Mouse (Mus musculus): ENCODE results near the gene AC170998.1.

Gene AC170998.1

GRCm38 (mm10) chr17:28735317-28736105 is 9.6 kb downstream of the AC170998.1 start:
- H3K27me3 ChIP-seq (ENCODE audit: insufficient read depth, low read length) = no peaks in the 10 kb centered on the region
- no peak for TF ChIP-seq CTCF (conservative IDR thresholded peaks at IDR 0.05; ENCODE audit: low read length)
- no peak for TF ChIP-seq NANOG (IDR thresholded peaks at IDR 0.05; ENCODE audit: borderline replicate concordance, low read length)
- TF ChIP-seq POU5F1 (IDR thresholded peaks at IDR 0.05; ENCODE audit: borderline replicate concordance, low read length) = no peak
- H3K4me3 ChIP-seq (replicated peaks; ENCODE audit: low read length) = no peak overlapping the region
- H3K36me3 ChIP-seq (ENCODE audit: insufficient read depth, low read length) = peaks cover 94% of the 10 kb centered on the region
- H3K9me3 ChIP-seq (ENCODE audit: low read length) = no peaks in the 10 kb centered on the region
- peaks cover 23% of the 10 kb centered on the region for H3K4me1 ChIP-seq (replicated peaks; ENCODE audit: low read depth, low read length)

- Histone ChIP-seq H3K27me3 (ENCODE audit: insufficient read depth, low read length) (no peaks in the 10 kb centered on the region), H3K36me3 (ENCODE audit: insufficient read depth, low read length) (peaks cover 94% of the 10 kb centered on the region), H3K9me3 (ENCODE audit: low read length) (no peaks in the 10 kb centered on the region), H3K4me3 (replicated peaks; ENCODE audit: low read length) (no peak overlapping the region), H3K4me1 (replicated peaks; ENCODE audit: low read depth, low read length) (peaks cover 23% of the 10 kb centered on the region)
- TF ChIP-seq NANOG (IDR thresholded peaks at IDR 0.05; ENCODE audit: borderline replicate concordance, low read length) (no peak), CTCF (conservative IDR thresholded peaks at IDR 0.05; ENCODE audit: low read length) (no peak), POU5F1 (IDR thresholded peaks at IDR 0.05; ENCODE audit: borderline replicate concordance, low read length) (no peak)
Measured at GRCm38 (mm10) chr17:28736486-28736885, 10.6 kb downstream of the AC170998.1 start.

GRCm38 (mm10) chr17:28737973-28738372 is 12.1 kb downstream of the AC170998.1 start:
- Histone ChIP-seq H3K9me3 (ENCODE audit: low read length) (no peaks in the 10 kb centered on the region), H3K4me1 (replicated peaks; ENCODE audit: low read depth, low read length) (peaks cover 22% of the 10 kb centered on the region), H3K36me3 (ENCODE audit: insufficient read depth, low read length) (peaks cover 94% of the 10 kb centered on the region), H3K27me3 (ENCODE audit: insufficient read depth, low read length) (no peaks in the 10 kb centered on the region), H3K4me3 (replicated peaks; ENCODE audit: low read length) (no peak overlapping the region)
- TF ChIP-seq CTCF (conservative IDR thresholded peaks at IDR 0.05; ENCODE audit: low read length) = no peak
- no peak for TF ChIP-seq POU5F1 (IDR thresholded peaks at IDR 0.05; ENCODE audit: borderline replicate concordance, low read length)
- no peak for TF ChIP-seq NANOG (IDR thresholded peaks at IDR 0.05; ENCODE audit: borderline replicate concordance, low read length)

DNA sequence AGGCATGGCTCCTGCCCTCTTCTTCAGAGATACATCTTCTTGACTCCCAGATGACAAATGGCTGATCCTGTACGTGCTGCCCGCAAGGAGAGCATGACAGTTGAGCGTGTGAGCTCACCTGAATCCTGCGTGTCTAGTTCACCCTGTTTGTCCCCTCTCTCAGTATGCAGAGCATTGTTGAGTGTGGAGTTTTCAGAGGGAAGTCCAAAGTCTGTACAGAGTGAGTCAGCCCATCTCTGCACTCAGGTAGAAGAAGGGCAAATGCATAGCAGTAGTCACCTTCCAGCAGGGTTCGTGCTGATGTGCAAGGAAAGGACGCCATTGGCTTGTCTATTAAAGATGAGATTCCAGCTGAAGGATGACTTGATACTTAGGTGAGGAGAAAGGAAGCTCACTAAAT is 13.4 kb downstream of the AC170998.1 start:
- TF ChIP-seq POU5F1 (IDR thresholded peaks at IDR 0.05; ENCODE audit: borderline replicate concordance, low read length) (no peak), NANOG (IDR thresholded peaks at IDR 0.05; ENCODE audit: borderline replicate concordance, low read length) (no peak), CTCF (conservative IDR thresholded peaks at IDR 0.05; ENCODE audit: low read length) (no peak)
- Histone ChIP-seq H3K9me3 (ENCODE audit: low read length) (no peaks in the 10 kb centered on the region), H3K27me3 (ENCODE audit: insufficient read depth, low read length) (no peaks in the 10 kb centered on the region), H3K4me3 (replicated peaks; ENCODE audit: low read length) (no peak overlapping the region), H3K4me1 (replicated peaks; ENCODE audit: low read depth, low read length) (peaks cover 26% of the 10 kb centered on the region), H3K36me3 (ENCODE audit: insufficient read depth, low read length) (peaks cover 97% of the 10 kb centered on the region)

DNA sequence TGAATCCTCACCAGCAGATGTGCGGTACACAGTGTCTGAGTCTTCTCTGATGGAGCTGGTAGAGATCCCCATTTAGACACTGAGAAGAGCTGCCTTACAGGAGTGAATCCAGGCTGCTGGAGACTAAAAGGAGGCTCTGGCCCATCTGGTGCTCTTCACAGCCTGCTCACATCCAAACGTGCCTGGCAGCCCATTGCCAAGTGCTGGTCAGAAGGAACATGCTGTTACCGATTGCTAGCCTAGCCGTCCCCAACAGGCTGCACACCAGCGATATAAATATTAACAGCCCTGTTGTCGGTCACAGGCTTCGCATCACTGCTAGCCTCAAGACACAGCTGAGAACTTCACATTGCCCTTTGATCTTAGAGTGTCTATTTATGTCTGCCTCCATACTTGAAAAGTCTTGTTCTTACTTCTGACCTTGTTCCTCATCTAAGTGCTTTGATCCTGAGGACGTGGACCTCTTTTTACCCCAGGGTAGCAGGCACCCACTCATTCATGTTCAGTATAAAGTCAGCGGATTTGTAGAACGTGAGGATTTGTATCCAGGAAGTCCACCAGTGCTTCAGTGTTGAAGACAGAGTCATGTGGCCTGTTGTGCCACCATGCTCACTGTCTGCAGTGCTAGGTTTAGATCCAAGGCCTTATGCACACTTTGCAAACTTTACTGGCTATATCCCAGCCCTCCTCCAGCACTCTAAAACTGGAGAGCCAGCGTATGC is 17.4 kb downstream of the AC170998.1 start:
- Histone ChIP-seq H3K4me3 (replicated peaks; ENCODE audit: low read length) (no peak overlapping the region), H3K9me3 (ENCODE audit: low read length) (no peaks in the 10 kb centered on the region), H3K27me3 (ENCODE audit: insufficient read depth, low read length) (no peaks in the 10 kb centered on the region), H3K36me3 (ENCODE audit: insufficient read depth, low read length) (peaks cover 99% of the 10 kb centered on the region), H3K4me1 (replicated peaks; ENCODE audit: low read depth, low read length) (peaks cover 11% of the 10 kb centered on the region; the same call in 1 of the 2 replicates)
- TF ChIP-seq POU5F1 (IDR thresholded peaks at IDR 0.05; ENCODE audit: borderline replicate concordance, low read length) (no peak), CTCF (conservative IDR thresholded peaks at IDR 0.05; ENCODE audit: low read length) (no peak), NANOG (IDR thresholded peaks at IDR 0.05; ENCODE audit: borderline replicate concordance, low read length) (no peak)

GRCm38 (mm10) chr17:28743916-28744315 is 18.0 kb downstream of the AC170998.1 start:
- Histone ChIP-seq H3K27me3 (ENCODE audit: insufficient read depth, low read length) (no peaks in the 10 kb centered on the region), H3K36me3 (ENCODE audit: insufficient read depth, low read length) (peaks cover 99% of the 10 kb centered on the region), H3K4me1 (replicated peaks; ENCODE audit: low read depth, low read length) (peaks cover 11% of the 10 kb centered on the region; the same call in 1 of the 2 replicates), H3K9me3 (ENCODE audit: low read length) (no peaks in the 10 kb centered on the region), H3K4me3 (replicated peaks; ENCODE audit: low read length) (no peak overlapping the region)
- TF ChIP-seq CTCF (conservative IDR thresholded peaks at IDR 0.05; ENCODE audit: low read length) (peak; percentile 63), POU5F1 (IDR thresholded peaks at IDR 0.05; ENCODE audit: borderline replicate concordance, low read length) (no peak), NANOG (IDR thresholded peaks at IDR 0.05; ENCODE audit: borderline replicate concordance, low read length) (no peak)

DNA sequence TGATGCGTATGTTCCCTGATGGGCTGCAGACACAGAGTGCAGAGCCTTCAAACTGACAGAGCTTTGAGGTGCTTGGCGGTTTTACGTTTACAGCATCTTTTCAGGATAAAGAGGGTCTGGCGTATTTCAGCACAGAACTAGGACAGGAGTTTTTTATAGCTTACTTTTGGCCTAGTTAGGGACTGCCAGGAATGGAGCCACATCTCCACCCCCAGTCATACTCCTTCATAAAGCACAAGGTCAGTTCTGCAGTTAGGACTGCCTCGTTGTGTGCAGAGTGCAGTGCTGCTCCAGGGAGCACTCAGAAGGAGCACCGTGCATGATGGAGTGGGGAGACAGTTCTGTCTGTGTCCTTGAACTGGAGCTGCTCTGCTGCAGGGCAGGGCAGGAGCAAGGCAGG is 19.9 kb downstream of the AC170998.1 start:
- Histone ChIP-seq H3K4me3 (replicated peaks; ENCODE audit: low read length) (no peak overlapping the region), H3K4me1 (replicated peaks; ENCODE audit: low read depth, low read length) (peaks cover 11% of the 10 kb centered on the region; the same call in 1 of the 2 replicates), H3K27me3 (ENCODE audit: insufficient read depth, low read length) (no peaks in the 10 kb centered on the region), H3K9me3 (ENCODE audit: low read length) (no peaks in the 10 kb centered on the region), H3K36me3 (ENCODE audit: insufficient read depth, low read length) (peaks cover 83% of the 10 kb centered on the region)
- no peak for TF ChIP-seq NANOG (IDR thresholded peaks at IDR 0.05; ENCODE audit: borderline replicate concordance, low read length)
- TF ChIP-seq POU5F1 (IDR thresholded peaks at IDR 0.05; ENCODE audit: borderline replicate concordance, low read length) = no peak
- TF ChIP-seq CTCF (conservative IDR thresholded peaks at IDR 0.05; ENCODE audit: low read length) = no peak

DNA sequence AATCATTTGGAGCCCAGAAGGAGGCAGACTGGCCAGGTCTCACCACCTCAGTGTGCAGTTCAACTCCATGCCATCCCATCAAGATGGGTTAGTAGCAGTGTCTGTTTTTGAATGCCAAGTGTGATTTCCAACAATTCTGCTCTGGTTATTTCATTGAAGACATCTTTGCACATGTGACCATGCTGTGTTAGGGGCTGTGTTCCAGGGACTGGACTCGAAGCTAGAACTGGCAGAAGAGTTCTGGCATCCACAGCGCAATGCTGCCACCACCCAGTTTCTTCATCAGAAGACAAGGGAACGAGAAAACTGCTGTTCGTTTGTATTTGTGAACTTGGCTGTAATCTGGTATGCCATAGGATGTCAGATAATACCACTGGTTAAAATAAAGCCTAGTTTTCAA is 22.1 kb downstream of the AC170998.1 start:
- Histone ChIP-seq H3K4me1 (replicated peaks; ENCODE audit: low read depth, low read length) (peaks cover 11% of the 10 kb centered on the region; the same call in 1 of the 2 replicates), H3K9me3 (ENCODE audit: low read length) (no peaks in the 10 kb centered on the region), H3K4me3 (replicated peaks; ENCODE audit: low read length) (no peak overlapping the region), H3K27me3 (ENCODE audit: insufficient read depth, low read length) (no peaks in the 10 kb centered on the region), H3K36me3 (ENCODE audit: insufficient read depth, low read length) (peaks cover 60% of the 10 kb centered on the region)
- TF ChIP-seq NANOG (IDR thresholded peaks at IDR 0.05; ENCODE audit: borderline replicate concordance, low read length) (no peak), CTCF (conservative IDR thresholded peaks at IDR 0.05; ENCODE audit: low read length) (no peak), POU5F1 (IDR thresholded peaks at IDR 0.05; ENCODE audit: borderline replicate concordance, low read length) (no peak)

Data from E14TG2a.4 (cell line).